Mouse (Mus musculus) G1E (cell line): ENCODE results near the gene Zbtb9. TPM values are rescaled to one million over a fixed set of nuclear protein-coding genes. Genes with fewer than 3 reads are reported as not detected.

ENCODE experiments used
- ATAC-seq: 2 replicates; pipeline ENCODE4 v1.8.0; 2016; ENCODE audit warnings: mild to moderate bottlenecking; ENCODE audit not compliant: insufficient number of reproducible peaks, poor library complexity, low FRiP score, severe bottlenecking; ENCODE audit errors: extremely low read depth
- DNase-seq: peaks from one replicate; pipeline ENCODE4 v3.0.0; 2012; ENCODE audit warnings: low spot score
- H3K27me3 ChIP-seq: 2 replicates; pipeline ENCODE4 v1.6.1; 2012; ENCODE audit warnings: mild to moderate bottlenecking, low read length, inconsistent platforms; ENCODE audit not compliant: insufficient read depth
- H3K36me3 ChIP-seq: replicated peaks from 2 replicates; pipeline ENCODE3; 2012; ENCODE audit warnings: mild to moderate bottlenecking, inconsistent platforms
- H3K4me1 ChIP-seq: 2 replicates; pipeline ENCODE4 v1.6.1; 2012; ENCODE audit warnings: low read depth, low read length, inconsistent platforms, mixed read lengths; ENCODE audit not compliant: insufficient read depth
- H3K4me3 ChIP-seq: 2 replicates; pipeline ENCODE4 v1.5.1; 2012; ENCODE audit warnings: low read depth, mild to moderate bottlenecking, inconsistent platforms, low read length, moderate library complexity, mixed read lengths
- H3K9me3 ChIP-seq: replicated peaks from 2 replicates; pipeline ENCODE4 v1.6.1; 2012; ENCODE audit warnings: inconsistent platforms
- CTCF ChIP-seq: IDR thresholded peaks from 2 replicates; pipeline ENCODE4 v1.5.1; 2012; ENCODE audit warnings: low read depth, low read length, inconsistent platforms, mixed read lengths
- GATA1 ChIP-seq: IDR thresholded peaks from 2 replicates; pipeline ENCODE4 v1.6.1; 2012; ENCODE audit warnings: borderline replicate concordance, low read length, inconsistent platforms, mixed read lengths
- GATA2 ChIP-seq: IDR thresholded peaks from 2 replicates; pipeline ENCODE4 v1.6.1; 2012; ENCODE audit warnings: low read depth, low read length, inconsistent platforms, borderline replicate concordance
- POLR2AphosphoS5 ChIP-seq: IDR thresholded peaks from 2 replicates; pipeline ENCODE4 v1.6.1; 2012; ENCODE audit warnings: low read depth, low read length, inconsistent platforms; ENCODE audit not compliant: insufficient replicate concordance
- TAL1 ChIP-seq: conservative IDR thresholded peaks from 2 replicates; pipeline ENCODE4 v1.6.1; 2012; ENCODE audit warnings: low read depth, low read length, inconsistent platforms, mixed read lengths
- polyA plus RNA-seq: library from polyadenylated mRNA; stranded (reverse); fragments of >175 nt; gene quantifications from 2 replicates; pipeline ENCODE4 v1.2.3, GENCODE M21; 2012
- total RNA-seq, 2 experiments: library from RNA; stranded (forward) in 1 of 2; stranded (reverse) in 1 of 2; fragments of 200-1000 nt in 1 of 2; fragments of >200 nt in 1 of 2; fragmentation: Nextera tagmentation in 1 of 2; gene quantifications; 2 replicates each; pipeline ENCODE4 v1.2.3; 2014 to 2017

The Zbtb9 gene
- total and polyA plus RNA-seq, 3 experiments, result 4.4 to 25.6 (median 11.1) TPM

- no peaks in the 10 kb centered on the region for H3K9me3 ChIP-seq
- ATAC-seq (no peak), DNase-seq (no peak)
- H3K4me1 ChIP-seq, result peaks cover 75% of the 10 kb centered on the region
- H3K4me3 ChIP-seq, result 0 out of 2 replicates have a peak overlapping the region, but pooled peaks have one; percentile 59
- H3K36me3 ChIP-seq, result peaks cover 88% of the 10 kb centered on the region
- H3K27me3 ChIP-seq, result no peaks in the 10 kb centered on the region; the same call in 1 of the 2 replicates
- TF ChIP-seq GATA2 (no peak), TAL1 (no peak), CTCF (no peak), POLR2AphosphoS5 (no peak), GATA1 (no peak)
Measured at GRCm38 (mm10) chr17:26957872-26958271, 15.1 kb upstream of the Zbtb9 start.

- no peaks in the 10 kb centered on the region for H3K9me3 ChIP-seq
Measured at GRCm38 (mm10) chr17:26958880-26959279, 14.1 kb upstream of the Zbtb9 start.

GRCm38 (mm10) chr17:26959815-26960214 is 13.2 kb upstream of the Zbtb9 start:
- ATAC-seq (no peak), DNase-seq (no peak)
- H3K27me3 ChIP-seq, result no peaks in the 10 kb centered on the region; the same call in 1 of the 2 replicates
- peaks cover 64% of the 10 kb centered on the region for H3K4me1 ChIP-seq
- H3K4me3 ChIP-seq, result no peak overlapping the region
- peaks cover 89% of the 10 kb centered on the region for H3K36me3 ChIP-seq
- TF ChIP-seq CTCF, result no peak
- TF ChIP-seq POLR2AphosphoS5, result no peak
- H3K9me3 ChIP-seq, result no peaks in the 10 kb centered on the region

More at GRCm38 (mm10) chr17:26958880-26959279, 14.1 kb upstream of the Zbtb9 start:
- DNase-seq, result no peak
- Histone ChIP-seq H3K4me3 (no peak overlapping the region), H3K4me1 (peaks cover 68% of the 10 kb centered on the region), H3K27me3 (no peaks in the 10 kb centered on the region; the same call in 1 of the 2 replicates), H3K36me3 (peaks cover 87% of the 10 kb centered on the region)
- no peak for ATAC-seq
- TF ChIP-seq GATA2, result no peak
- TF ChIP-seq POLR2AphosphoS5, result no peak
- no peak for TF ChIP-seq TAL1
- no peak for TF ChIP-seq GATA1
- TF ChIP-seq CTCF, result no peak

- H3K27me3 ChIP-seq, result no peaks in the 10 kb centered on the region; the same call in 1 of the 2 replicates
- DNase-seq (no peak), ATAC-seq (no peak)
- no peak for TF ChIP-seq TAL1
- TF ChIP-seq POLR2AphosphoS5, result no peak
- no peak for TF ChIP-seq CTCF
- TF ChIP-seq GATA1, result no peak
- no peak for TF ChIP-seq GATA2
- no peak overlapping the region for H3K4me3 ChIP-seq
- H3K4me1 ChIP-seq, result peaks cover 48% of the 10 kb centered on the region
- H3K9me3 ChIP-seq, result no peaks in the 10 kb centered on the region
- peaks cover 96% of the 10 kb centered on the region for H3K36me3 ChIP-seq
Measured at GRCm38 (mm10) chr17:26961572-26962240, 11.3 kb upstream of the Zbtb9 start.

GRCm38 (mm10) chr17:26966993-26967392 is 6.0 kb upstream of the Zbtb9 start:
- Histone ChIP-seq H3K9me3 (no peaks in the 10 kb centered on the region), H3K4me3 (no peak overlapping the region), H3K36me3 (peaks cover 84% of the 10 kb centered on the region), H3K27me3 (no peaks in the 10 kb centered on the region), H3K4me1 (peaks cover 21% of the 10 kb centered on the region)
- no peak for ATAC-seq
- TF ChIP-seq GATA2 (no peak), CTCF (no peak), TAL1 (no peak), GATA1 (no peak), POLR2AphosphoS5 (no peak)
- no peak for DNase-seq

- Histone ChIP-seq H3K4me3 (no peak overlapping the region), H3K4me1 (peaks cover 21% of the 10 kb centered on the region), H3K9me3 (no peaks in the 10 kb centered on the region), H3K27me3 (no peaks in the 10 kb centered on the region), H3K36me3 (peaks cover 80% of the 10 kb centered on the region)
- TF ChIP-seq GATA2 (no peak), TAL1 (no peak), CTCF (no peak), GATA1 (no peak), POLR2AphosphoS5 (no peak)
- DNase-seq (no peak), ATAC-seq (no peak)
Measured at GRCm38 (mm10) chr17:26967477-26967876, 5.5 kb upstream of the Zbtb9 start.
